ENCODE assay signal across 11 mouse cellular contexts in genomic region chr2:20963226-20963805, GRCm38 (mm10). TPM values are rescaled to one million over a fixed set of nuclear protein-coding genes. Genes with fewer than 3 reads are reported as not detected.
DNase-seq lines count a peak whose midpoint lies in the region; ATAC-seq lines count a peak whose summit lies in the region.
"Had no signal": no experiment of that assay in that cellular context is flagged by ENCODE, and none has a peak within 500 bp of the region (broad histone marks: within the 10 kb centered on the region; RNA-seq: fewer than 3 reads in every experiment).

No protein-coding gene starts in this region.

- peak overlapping the region; percentile 38; the same call in 1 of the 2 replicates for H3K9ac ChIP-seq in forebrain, embryonic 12.5 days
- no peak overlapping the region for H3K9ac ChIP-seq in forebrain, embryonic 11.5 days (ENCODE audit: low read length)
- peak overlapping the region; percentile 40; the same call in 1 of the 2 replicates for H3K9ac ChIP-seq in hindbrain, embryonic 14.5 days
- H3K9ac ChIP-seq in midbrain, embryonic 13.5 days (replicated peaks), result peak overlapping the region; percentile 62
- H3K9ac ChIP-seq: lung, embryonic 15.5 days had no signal

- no peak for DNase-seq in forebrain, embryonic 11.5 days (ENCODE audit: low spot score)
- peak; percentile 40 for DNase-seq in fat pad, adult 2 months (ENCODE audit: extremely low read depth, low read depth, low spot score)
- DNase-seq in hindbrain, embryonic 14.5 days (ENCODE audit: low spot score), result no peak
- no peak for DNase-seq in adrenal gland, adult 2 months
- no peak for DNase-seq in left cerebral cortex, adult 11 months (ENCODE audit: low spot score)
- no peak for DNase-seq in embryo, embryonic 10 days (ENCODE audit: low spot score)
- DNase-seq: gastrocnemius, postnatal 36 days; kidney, postnatal 4 days had no signal

- no peaks in the 10 kb centered on the region for H3K9me3 ChIP-seq in forebrain, embryonic 12.5 days
- no peaks in the 10 kb centered on the region for H3K9me3 ChIP-seq in forebrain, embryonic 11.5 days (ENCODE audit: control insufficient read depth, low read length)
- H3K9me3 ChIP-seq in hindbrain, embryonic 14.5 days (ENCODE audit: control insufficient read depth, low read length), result no peaks in the 10 kb centered on the region
- H3K9me3 ChIP-seq in midbrain, embryonic 13.5 days, result no peaks in the 10 kb centered on the region
- H3K9me3 ChIP-seq: lung, embryonic 15.5 days had no signal

- 84% methylated on average over 5 of the region's 5 CpGs for WGBS in forebrain, embryonic 12.5 days
- 76% methylated on average over 5 of the region's 5 CpGs for WGBS in forebrain, embryonic 11.5 days
- WGBS in hindbrain, embryonic 14.5 days, result 78% methylated on average over 5 of the region's 5 CpGs
- 80% methylated on average over 5 of the region's 5 CpGs for WGBS in midbrain, embryonic 13.5 days

- 0 out of 2 replicates have a peak overlapping the region, but pooled peaks have one; percentile 19 for H3K27ac ChIP-seq in forebrain, embryonic 12.5 days
- H3K27ac ChIP-seq in forebrain, embryonic 11.5 days (ENCODE audit: low read depth, low read length), result no peak overlapping the region
- no peak overlapping the region for H3K27ac ChIP-seq in hindbrain, embryonic 14.5 days
- H3K27ac ChIP-seq in midbrain, embryonic 13.5 days, result no peak overlapping the region; the same call in 1 of the 2 replicates
- H3K27ac ChIP-seq: lung, embryonic 15.5 days had no signal

- peaks cover 60% of the 10 kb centered on the region for H3K4me1 ChIP-seq in forebrain, embryonic 12.5 days
- peaks cover 20% of the 10 kb centered on the region for H3K4me1 ChIP-seq in forebrain, embryonic 11.5 days (replicated peaks; ENCODE audit: control insufficient read depth, insufficient read depth, low read length)
- H3K4me1 ChIP-seq in hindbrain, embryonic 14.5 days (replicated peaks; ENCODE audit: control insufficient read depth, insufficient read depth, low read length), result peaks cover 67% of the 10 kb centered on the region
- peaks cover 71% of the 10 kb centered on the region for H3K4me1 ChIP-seq in midbrain, embryonic 13.5 days (replicated peaks)

- no peaks in the 10 kb centered on the region for H3K36me3 ChIP-seq in forebrain, embryonic 12.5 days (replicated peaks)
- H3K36me3 ChIP-seq in forebrain, embryonic 11.5 days (ENCODE audit: control insufficient read depth, insufficient read depth, low read length), result no peaks in the 10 kb centered on the region
- H3K36me3 ChIP-seq in hindbrain, embryonic 14.5 days (replicated peaks; ENCODE audit: control insufficient read depth, insufficient read depth), result peaks cover under 1% of the 10 kb centered on the region; the same call in 1 of the 2 replicates
- no peaks in the 10 kb centered on the region for H3K36me3 ChIP-seq in midbrain, embryonic 13.5 days
- H3K36me3 ChIP-seq: lung, embryonic 15.5 days had no signal

- H3K4me2 ChIP-seq in forebrain, embryonic 12.5 days, result peak overlapping the region; percentile 35
- H3K4me2 ChIP-seq in forebrain, embryonic 11.5 days (ENCODE audit: low read depth, low read length, severe bottlenecking), result no peak overlapping the region
- peak overlapping the region; percentile 47 for H3K4me2 ChIP-seq in hindbrain, embryonic 14.5 days (replicated peaks)
- peak overlapping the region; percentile 50 for H3K4me2 ChIP-seq in midbrain, embryonic 13.5 days (replicated peaks)
- H3K4me2 ChIP-seq: lung, embryonic 15.5 days had no signal

- H3K27me3 ChIP-seq in forebrain, embryonic 12.5 days, result no peaks in the 10 kb centered on the region
- H3K27me3 ChIP-seq in forebrain, embryonic 11.5 days (ENCODE audit: control insufficient read depth, insufficient read depth, low read length), result no peaks in the 10 kb centered on the region
- H3K27me3 ChIP-seq in hindbrain, embryonic 14.5 days (ENCODE audit: control insufficient read depth, insufficient read depth, low read length), result no peaks in the 10 kb centered on the region
- H3K27me3 ChIP-seq in midbrain, embryonic 13.5 days, result no peaks in the 10 kb centered on the region
- H3K27me3 ChIP-seq: lung, embryonic 15.5 days had no signal

- H3K4me3 ChIP-seq in forebrain, embryonic 12.5 days (replicated peaks), result no peak overlapping the region
- H3K4me3 ChIP-seq in forebrain, embryonic 11.5 days (ENCODE audit: low read depth, low read length), result no peak overlapping the region
- H3K4me3 ChIP-seq in hindbrain, embryonic 14.5 days (replicated peaks; ENCODE audit: low read length), result peak overlapping the region; percentile 18
- peak overlapping the region; percentile 27 for H3K4me3 ChIP-seq in midbrain, embryonic 13.5 days (replicated peaks)
- H3K4me3 ChIP-seq: lung, embryonic 15.5 days had no signal

- ATAC-seq in forebrain, embryonic 12.5 days (ENCODE audit: low FRiP score), result no peak
- ATAC-seq in forebrain, embryonic 11.5 days (replicated peaks; ENCODE audit: low FRiP score), result no peak
- no peak for ATAC-seq in hindbrain, embryonic 14.5 days (ENCODE audit: low FRiP score)
- no peak for ATAC-seq in midbrain, embryonic 13.5 days

RNA-seq across cellular contexts. Expression of gene Arhgap21, which starts 5.4 kb away (rescaled TPM):
- polyA plus RNA-seq in forebrain, embryonic 12.5 days (2016; fragmentation: Nextera tagmentation; extraction: Ambion mirVana), result 55.8 and 59.7 TPM in 2 replicates
- 56.9 and 61.2 TPM in 2 replicates for polyA plus RNA-seq in forebrain, embryonic 11.5 days (2014; fragmentation: Nextera tagmentation; extraction: Ambion mirVana)
- 49.3 and 49.4 TPM in 2 replicates for polyA plus RNA-seq in hindbrain, embryonic 14.5 days (2014; fragmentation: Nextera tagmentation; extraction: Ambion mirVana)
- 51.7 and 54.4 TPM in 2 replicates for polyA plus RNA-seq in midbrain, embryonic 13.5 days (2015; fragmentation: Nextera tagmentation; extraction: Ambion mirVana)
- total RNA-seq in adrenal gland, adult 2 months (2021), result 10 to 100 TPM; 59.7 to 68.8 TPM
- polyA plus RNA-seq in adrenal gland, adult 2 months (2012; rRNA removed), result 9.5 and 12.9 TPM in 2 replicates

Comparison
In these comparisons a context has a peak if more than half of its experiments do, and no peak if none do; other contexts are left out.
1. H3K4me3 ChIP-seq: peak in hindbrain, embryonic 14.5 days (single experiment) and midbrain, embryonic 13.5 days (single experiment); none in forebrain, embryonic 12.5 days (single experiment) and forebrain, embryonic 11.5 days (single experiment).